Mouse (Mus musculus) MEL-GATA-1-ER (cell line): ENCODE measurements around the gene Lamb2.
A peak's percentile ranks its signal among the peaks of the same experiment; 100 is the strongest.

ENCODE experiments used
- DNase-seq: peaks from one replicate; pipeline ENCODE4 v3.0.0-alpha.2; 2012; ENCODE audit warnings: low read depth; ENCODE audit errors: extremely low read depth

Lamb2 gene

GRCm38 (mm10) chr9:108491286-108491580 lies 11.7 kb downstream of the Lamb2 start:
- DNase-seq: peak; percentile 13

GRCm38 (mm10) chr9:108492043-108492750 lies 12.7 kb downstream of the Lamb2 start:
- DNase-seq: no peak

DNA sequence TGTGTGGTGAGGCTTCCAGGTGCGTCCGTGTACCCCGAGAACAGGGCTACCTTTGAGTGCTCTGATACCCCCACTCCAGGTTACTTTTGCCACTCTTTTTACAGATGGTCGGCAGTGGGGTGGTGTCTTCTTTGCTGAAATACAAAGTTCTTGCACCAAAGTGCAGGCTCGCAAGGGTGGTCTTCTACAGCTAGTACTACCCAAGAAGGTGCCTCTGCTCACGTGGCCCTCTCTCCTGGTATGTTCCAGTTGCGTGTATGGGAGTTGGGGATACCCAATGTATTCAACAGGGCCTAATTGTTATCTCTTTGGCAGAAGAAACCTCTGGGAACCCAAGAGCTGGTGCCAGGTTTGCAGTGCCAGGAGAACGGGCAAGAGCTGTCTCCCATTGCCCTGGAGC lies 13.7 kb downstream of the Lamb2 start:
- no peak for DNase-seq

DNA sequence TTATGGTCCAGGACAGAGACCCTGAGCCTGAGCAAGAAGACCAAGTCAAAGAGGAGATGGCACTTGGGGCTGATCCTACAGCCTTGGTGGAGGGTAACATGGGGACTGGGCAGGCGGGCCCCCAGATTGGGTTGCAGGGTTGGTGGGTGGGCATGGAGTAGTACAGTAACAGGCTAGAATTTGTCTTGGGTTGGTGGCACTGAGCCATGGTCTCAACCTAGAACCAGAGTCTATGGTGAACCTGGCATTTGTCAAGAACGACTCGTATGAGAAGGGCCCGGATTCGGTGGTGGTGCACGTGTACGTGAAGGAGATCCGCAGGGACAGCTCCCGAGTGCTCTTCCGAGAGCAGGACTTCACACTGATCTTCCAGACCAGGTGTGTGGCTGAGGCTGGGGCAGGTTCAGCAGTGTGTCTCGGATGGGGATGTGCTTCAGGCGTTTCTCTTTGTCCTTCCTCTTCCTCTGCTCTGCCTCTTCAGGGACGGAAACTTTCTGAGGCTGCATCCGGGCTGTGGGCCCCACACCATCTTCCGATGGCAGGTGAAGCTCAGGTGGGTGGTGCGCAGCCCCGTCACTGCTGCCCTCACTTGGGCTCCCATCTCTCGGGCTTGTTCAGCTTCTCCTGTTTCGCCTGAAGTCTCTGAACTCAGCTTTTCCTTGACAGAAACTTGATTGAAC lies 14.8 kb downstream of the Lamb2 start:
- DNase-seq: no peak

DNA sequence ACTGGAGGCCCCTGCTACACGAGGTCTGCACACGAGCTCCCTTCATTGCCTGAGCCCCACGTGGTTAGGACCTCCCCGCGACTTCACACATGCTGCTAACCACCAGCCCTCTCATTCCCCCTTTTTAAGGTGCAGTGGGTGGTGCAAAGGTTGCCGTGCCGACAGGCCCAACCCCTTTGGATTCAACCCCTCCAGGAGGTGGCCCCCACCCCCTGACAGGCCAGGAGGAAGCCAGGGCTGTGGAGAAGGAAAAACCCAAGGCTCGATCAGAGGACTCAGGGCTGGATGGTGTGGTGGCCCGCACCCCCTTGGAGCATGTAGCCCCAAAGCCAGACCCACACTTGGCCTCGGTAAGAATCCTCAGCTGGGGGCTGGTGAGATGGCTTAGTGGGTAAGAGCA lies 15.4 kb downstream of the Lamb2 start:
- no peak for DNase-seq

DNA sequence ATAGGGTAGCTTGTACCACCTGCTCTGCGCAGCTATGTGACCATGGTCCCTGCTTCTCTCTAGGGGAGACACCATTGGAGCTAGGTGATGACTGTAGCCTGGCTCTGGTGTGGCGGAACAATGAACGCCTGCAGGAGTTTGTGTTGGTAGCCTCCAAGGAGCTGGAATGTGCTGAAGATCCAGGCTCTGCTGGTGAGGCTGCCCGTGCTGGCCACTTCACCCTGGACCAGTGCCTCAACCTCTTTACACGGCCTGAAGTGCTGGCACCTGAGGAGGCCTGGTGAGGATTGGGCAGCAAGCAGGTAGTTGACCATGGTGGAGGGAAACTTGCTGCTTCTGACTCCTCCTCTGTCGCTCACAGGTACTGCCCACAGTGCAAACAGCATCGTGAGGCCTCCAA lies 19.7 kb downstream of the Lamb2 start:
- DNase-seq: no peak

- DNase-seq: no peak
Measured at GRCm38 (mm10) chr9:108499943-108500342, 20.4 kb downstream of the Lamb2 start.

DNA sequence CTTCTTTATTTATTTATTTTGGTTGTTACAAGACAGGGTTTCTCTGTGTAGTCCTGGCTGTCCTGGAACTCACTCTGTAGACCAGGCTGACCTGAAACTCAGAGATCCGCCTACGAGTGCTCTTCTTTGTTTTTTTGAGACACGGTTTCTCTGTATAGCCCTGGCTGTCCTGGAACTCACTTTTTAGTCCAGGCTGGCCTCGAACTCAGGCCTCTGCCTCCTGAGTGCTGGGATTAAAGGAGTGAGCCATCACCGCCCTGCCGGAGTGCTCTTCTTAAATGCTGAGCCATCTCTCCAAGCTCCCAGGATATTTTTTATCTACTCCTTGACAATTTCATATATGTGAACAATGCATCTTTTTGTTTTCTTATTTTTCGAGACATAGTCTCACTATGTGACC lies 27.4 kb downstream of the Lamb2 start:
- DNase-seq: no peak

DNA sequence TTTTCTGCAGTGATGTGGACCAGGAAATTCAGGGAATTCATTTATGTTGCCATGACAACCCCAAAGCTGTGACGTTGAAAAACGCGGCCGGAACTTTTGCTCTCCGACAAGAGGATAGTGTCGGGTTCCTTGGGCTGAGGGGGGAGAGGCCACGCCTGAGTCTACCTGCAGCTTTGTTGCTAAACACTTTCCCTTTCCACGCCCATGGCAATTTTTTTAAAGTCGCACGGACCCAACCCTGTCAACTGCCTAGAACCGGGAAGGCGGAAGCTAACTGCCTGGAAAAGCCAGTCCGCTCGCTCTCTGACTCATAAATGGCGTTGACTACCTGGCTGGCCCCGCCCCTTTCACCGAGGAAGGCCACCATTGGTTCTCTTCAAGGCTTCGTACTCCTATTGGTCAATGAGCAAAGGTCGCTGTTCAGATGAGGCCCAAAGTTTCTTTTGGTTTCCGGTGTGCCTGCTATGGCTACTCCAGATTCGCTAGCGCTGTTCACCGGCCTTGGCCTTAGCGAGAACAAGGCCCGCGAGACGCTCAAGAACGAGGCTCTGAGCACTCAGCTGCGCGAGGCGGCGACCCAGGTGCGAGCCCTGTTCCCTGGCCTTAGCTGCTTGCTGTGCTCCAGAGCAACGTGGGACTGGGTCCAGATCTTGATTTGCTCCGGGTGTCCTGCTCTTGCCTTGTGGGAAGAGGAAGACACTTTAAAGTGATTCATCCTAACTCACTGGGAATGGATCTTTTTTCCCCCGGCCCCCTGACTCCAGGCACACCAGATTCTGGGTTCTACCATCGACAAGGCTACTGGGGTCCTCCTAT lies 28.3 kb downstream of the Lamb2 start, which contains the start of gene Qars:
Gene Qars, plus strand, starts transcription at position 88 of the 816 bp plus-strand sequence.
- peak; percentile 95 for DNase-seq

- DNase-seq: peak; percentile 43
Measured at GRCm38 (mm10) chr9:108508776-108509175, 29.2 kb downstream of the Lamb2 start.

GRCm38 (mm10) chr9:108516380-108517251 lies 37.1 kb downstream of the Lamb2 start, which contains the start of gene Qrich1:
TSS of gene Qrich1 (plus strand) at chr9:108516806.
- DNase-seq: peak; percentile 95

- DNase-seq: peak; percentile 40
Measured at GRCm38 (mm10) chr9:108517253-108517930, 37.9 kb downstream of the Lamb2 start.

- DNase-seq: peak; percentile 78
Measured at GRCm38 (mm10) chr9:108517931-108518332, 38.4 kb downstream of the Lamb2 start.

DNA sequence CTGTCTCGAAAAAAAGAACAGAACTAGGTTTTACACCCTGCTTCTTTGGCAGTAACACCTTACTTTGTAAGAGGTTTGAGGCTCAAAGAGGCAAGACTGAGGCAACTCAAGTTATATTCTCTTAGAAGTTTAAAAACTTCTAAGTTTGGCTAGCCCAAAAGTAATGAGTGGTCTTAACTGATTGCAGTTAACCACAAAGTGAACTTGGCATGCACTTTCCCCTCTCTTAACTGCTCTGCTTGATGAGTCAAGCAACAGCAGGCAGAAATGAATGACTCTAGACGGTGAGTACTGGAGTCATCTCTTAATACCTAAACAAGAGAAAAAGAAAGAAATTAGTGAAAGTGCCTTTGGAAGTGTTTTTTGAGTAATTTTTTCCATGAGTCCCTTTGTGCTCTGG lies 42.1 kb downstream of the Lamb2 start:
- DNase-seq: peak; percentile 27

DNA sequence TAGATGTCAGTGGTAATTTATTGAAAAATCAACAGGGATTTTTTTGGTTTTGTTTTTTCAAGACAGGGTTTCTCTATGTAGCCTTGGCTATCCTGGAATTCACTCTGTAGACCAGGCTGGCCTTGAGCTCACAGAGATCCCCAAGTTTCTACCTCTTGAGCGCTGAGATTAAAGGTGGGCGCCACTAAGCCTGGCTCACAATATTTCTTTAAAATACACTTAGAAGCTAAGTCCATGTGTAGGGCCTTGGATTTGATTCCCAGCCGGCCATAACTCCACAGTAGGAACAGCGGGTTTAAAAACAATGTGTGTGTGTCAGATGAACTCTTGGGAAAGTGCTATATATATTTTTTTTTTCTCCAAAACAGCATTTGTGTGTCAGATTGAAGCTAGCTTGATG lies 43.8 kb downstream of the Lamb2 start:
- DNase-seq: no peak

- no peak for DNase-seq
Measured at GRCm38 (mm10) chr9:108525400-108525799, 45.9 kb downstream of the Lamb2 start.

GRCm38 (mm10) chr9:108530954-108531353 lies 51.4 kb downstream of the Lamb2 start:
- no peak for DNase-seq

DNA sequence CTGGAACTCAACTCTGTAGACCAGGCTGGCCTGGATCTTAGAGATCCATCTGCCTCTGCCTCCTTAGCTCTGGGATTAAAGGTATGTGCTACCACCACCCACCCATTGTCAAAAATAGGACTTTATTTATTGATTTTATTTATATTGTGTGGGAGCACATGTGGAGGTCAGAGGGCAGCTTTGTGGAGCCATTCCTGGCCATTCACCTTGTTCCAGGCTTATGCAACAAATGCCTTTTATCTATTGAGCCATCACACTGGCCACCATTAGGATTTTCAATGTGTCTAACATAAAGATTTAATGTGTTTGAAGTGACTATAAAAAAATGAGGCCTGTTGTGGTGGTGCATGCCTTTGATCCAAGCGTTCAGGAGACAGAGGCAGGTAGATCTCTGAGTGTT lies 52.0 kb downstream of the Lamb2 start:
- no peak for DNase-seq
